Mouse (Mus musculus): Measurements from ENCODE around the gene Gstcd. TPM values are rescaled to one million over a fixed set of nuclear protein-coding genes. Genes with fewer than 3 reads are reported as not detected.

Gstcd gene
- polyA plus RNA-seq, 1 experiment: 18.7 TPM

DNA sequence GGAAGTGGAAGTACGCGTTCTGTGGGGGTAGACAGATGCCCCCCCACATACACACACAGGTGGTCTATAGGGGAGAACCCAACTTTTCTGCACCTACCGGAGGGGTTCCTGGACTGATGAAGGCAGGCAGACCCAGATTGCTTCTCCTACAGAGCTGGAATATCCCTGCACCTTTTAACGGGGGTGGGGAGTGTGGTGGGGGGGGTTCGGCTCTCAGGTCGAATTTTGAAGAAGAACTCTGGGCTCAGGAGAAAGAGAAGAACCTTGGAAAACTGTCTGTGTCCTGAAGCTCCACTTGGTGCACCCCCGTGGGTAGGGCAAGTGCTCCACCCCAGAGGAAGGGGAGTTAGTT is 141.3 kb downstream of the Gstcd start:
- Histone ChIP-seq H3K4me1 (ENCODE audit: control insufficient read depth, insufficient read depth, low read length) (peaks cover 5% of the 10 kb centered on the region; the same call in 1 of the 2 replicates), H3K27me3 (ENCODE audit: control insufficient read depth, insufficient read depth, low read length) (no peaks in the 10 kb centered on the region), H3K27ac (ENCODE audit: control insufficient read depth, insufficient read depth, low read depth, low read length) (no peak overlapping the region), H3K4me3 (ENCODE audit: control insufficient read depth, low read depth, low read length) (peak overlapping the region; percentile 23), H3K36me3 (ENCODE audit: control insufficient read depth, insufficient read depth, low read length) (no peaks in the 10 kb centered on the region)
- TF ChIP-seq CTCF (IDR thresholded peaks at IDR 0.05; ENCODE audit: control insufficient read depth, insufficient read depth, insufficient replicate concordance, low read depth, low read length) (no peak), POLR2A (IDR thresholded peaks at IDR 0.05; ENCODE audit: control insufficient read depth, low read depth, low read length) (no peak)

DNA sequence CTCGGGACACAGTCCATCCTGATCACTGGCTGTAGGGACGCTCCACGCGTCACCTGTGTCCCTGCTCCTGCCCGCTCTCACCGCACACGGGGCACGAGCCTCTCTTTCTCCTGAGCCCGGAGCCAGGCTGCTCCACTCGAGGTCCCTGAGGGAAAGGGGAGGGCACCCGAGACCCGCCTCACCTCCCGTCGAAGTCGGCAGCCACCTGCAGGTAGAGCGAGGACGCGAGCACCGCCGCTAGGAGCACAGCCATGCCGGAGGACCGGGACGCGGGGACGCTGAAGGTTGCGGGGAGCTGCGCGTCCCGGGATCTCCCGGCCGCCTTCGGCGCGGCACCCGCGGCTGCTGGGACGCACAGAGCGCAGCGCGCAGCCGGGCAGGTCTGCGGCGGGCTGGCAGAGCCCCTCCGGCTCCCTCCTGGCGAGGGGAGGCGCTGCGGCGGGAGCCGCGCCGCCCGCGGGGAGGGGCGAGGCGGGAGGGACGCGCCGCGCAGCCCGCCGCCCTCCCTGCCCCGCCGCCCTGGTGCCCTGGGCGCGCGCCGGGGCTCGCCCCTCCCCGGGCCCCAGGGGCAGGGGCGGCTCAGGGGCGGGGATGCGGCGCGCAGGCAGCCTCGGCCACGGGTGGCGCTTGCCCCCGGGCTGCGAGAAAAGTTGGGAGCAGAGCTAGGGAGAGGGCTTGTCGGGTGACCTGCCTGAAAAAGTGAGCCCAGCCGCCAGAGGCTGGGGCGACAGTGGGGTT is 141.9 kb downstream of the Gstcd start, which contains the start of gene Npnt:
Npnt (minus strand) TSS at position 501 of the 738 bp plus-strand sequence.
- Histone ChIP-seq H3K27ac (ENCODE audit: control insufficient read depth, insufficient read depth, low read depth, low read length) (no peak within 1 kb of the TSS), H3K4me1 (ENCODE audit: control insufficient read depth, insufficient read depth, low read length) (peaks cover 5% of the 10 kb centered on the region; the same call in 1 of the 2 replicates), H3K27me3 (ENCODE audit: control insufficient read depth, insufficient read depth, low read length) (no peaks in the 10 kb centered on the region), H3K36me3 (ENCODE audit: control insufficient read depth, insufficient read depth, low read length) (no peaks in the 10 kb centered on the region), H3K4me3 (ENCODE audit: control insufficient read depth, low read depth, low read length) (peak within 1 kb of the TSS; percentile 52)
- TF ChIP-seq POLR2A (IDR thresholded peaks at IDR 0.05; ENCODE audit: control insufficient read depth, low read depth, low read length): no peak
- no peak for TF ChIP-seq CTCF (IDR thresholded peaks at IDR 0.05; ENCODE audit: control insufficient read depth, insufficient read depth, insufficient replicate concordance, low read depth, low read length)

DNA sequence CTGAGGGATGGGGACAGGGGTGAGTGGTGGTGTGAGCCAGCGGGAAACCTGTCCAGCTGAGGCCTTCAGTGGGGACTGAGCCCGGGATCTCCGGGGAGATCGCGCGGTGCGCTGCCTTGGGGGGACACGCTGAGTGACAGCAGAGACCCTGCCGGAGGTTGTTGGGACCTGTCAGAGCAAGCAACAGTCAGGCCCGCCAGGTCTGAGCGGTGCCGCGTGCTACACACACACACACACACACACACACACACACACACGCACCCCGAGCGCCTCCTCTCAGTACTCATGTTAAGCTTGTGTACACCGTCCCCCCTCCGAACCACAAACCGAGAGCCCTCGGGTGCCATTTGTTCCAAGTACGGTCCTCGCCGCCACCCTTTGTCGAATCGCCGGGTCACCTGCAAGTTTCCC is 142.4 kb downstream of the Gstcd start:
- peak overlapping the region; percentile 52 for H3K4me3 ChIP-seq (ENCODE audit: control insufficient read depth, low read depth, low read length)
- H3K4me1 ChIP-seq (ENCODE audit: control insufficient read depth, insufficient read depth, low read length): peaks cover 5% of the 10 kb centered on the region; the same call in 1 of the 2 replicates
- H3K27ac ChIP-seq (ENCODE audit: control insufficient read depth, insufficient read depth, low read depth, low read length): no peak overlapping the region
- no peaks in the 10 kb centered on the region for H3K27me3 ChIP-seq (ENCODE audit: control insufficient read depth, insufficient read depth, low read length)
- no peaks in the 10 kb centered on the region for H3K36me3 ChIP-seq (ENCODE audit: control insufficient read depth, insufficient read depth, low read length)
- TF ChIP-seq POLR2A (IDR thresholded peaks at IDR 0.05; ENCODE audit: control insufficient read depth, low read depth, low read length) (no peak), CTCF (IDR thresholded peaks at IDR 0.05; ENCODE audit: control insufficient read depth, insufficient read depth, insufficient replicate concordance, low read depth, low read length) (no peak)

DNA sequence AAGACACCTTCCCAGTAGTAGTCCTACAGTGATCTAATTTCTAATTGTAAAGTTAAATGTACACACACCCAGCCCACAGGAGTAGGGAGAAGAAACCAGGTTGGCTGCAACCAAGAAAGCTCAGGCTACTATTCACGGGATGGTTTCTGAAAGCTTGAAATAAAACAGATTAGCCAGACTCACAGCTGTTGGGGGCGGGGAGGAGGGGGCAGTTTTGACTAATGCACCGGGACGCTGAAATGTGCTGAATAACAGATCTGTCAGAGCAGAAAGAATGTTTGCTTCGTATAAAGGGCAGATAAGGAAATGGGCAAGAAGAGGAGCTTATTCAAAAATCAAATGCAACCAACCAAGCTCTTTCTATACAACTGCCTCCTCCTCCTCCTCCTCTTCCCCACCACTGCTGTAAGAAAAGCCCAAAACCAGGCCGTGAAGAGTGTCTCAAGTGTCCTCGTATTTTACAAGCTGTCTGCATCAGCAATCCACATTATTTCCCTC is 143.5 kb downstream of the Gstcd start:
- H3K36me3 ChIP-seq (ENCODE audit: control insufficient read depth, insufficient read depth, low read length): no peaks in the 10 kb centered on the region
- H3K4me3 ChIP-seq (ENCODE audit: control insufficient read depth, low read depth, low read length): no peak overlapping the region
- TF ChIP-seq CTCF (IDR thresholded peaks at IDR 0.05; ENCODE audit: control insufficient read depth, insufficient read depth, insufficient replicate concordance, low read depth, low read length): no peak
- no peak for TF ChIP-seq POLR2A (IDR thresholded peaks at IDR 0.05; ENCODE audit: control insufficient read depth, low read depth, low read length)
- no peaks in the 10 kb centered on the region for H3K27me3 ChIP-seq (ENCODE audit: control insufficient read depth, insufficient read depth, low read length)
- peaks cover 5% of the 10 kb centered on the region; the same call in 1 of the 2 replicates for H3K4me1 ChIP-seq (ENCODE audit: control insufficient read depth, insufficient read depth, low read length)
- no peak overlapping the region for H3K27ac ChIP-seq (ENCODE audit: control insufficient read depth, insufficient read depth, low read depth, low read length)

DNA sequence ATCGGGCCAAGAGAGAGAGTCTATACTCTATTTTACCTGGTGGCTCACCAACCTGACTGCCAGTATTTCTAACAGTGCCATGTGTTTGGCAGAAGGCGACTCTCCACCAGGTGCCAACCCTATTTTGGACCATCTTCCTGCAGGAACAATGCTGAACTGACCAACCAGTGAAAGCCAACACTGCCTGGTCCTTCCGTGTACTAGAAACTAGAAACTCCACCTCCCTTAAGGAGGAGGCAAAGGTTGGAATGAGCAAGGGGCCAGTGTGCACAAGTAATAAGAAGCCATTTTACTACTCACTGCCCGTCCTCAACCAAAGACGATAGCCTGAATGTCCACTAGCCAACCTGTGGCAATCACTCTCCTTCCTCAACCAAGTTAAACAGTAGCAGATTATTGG is 145.7 kb downstream of the Gstcd start:
- Histone ChIP-seq H3K4me1 (ENCODE audit: control insufficient read depth, insufficient read depth, low read length) (peaks cover 5% of the 10 kb centered on the region; the same call in 1 of the 2 replicates), H3K27ac (ENCODE audit: control insufficient read depth, insufficient read depth, low read depth, low read length) (no peak overlapping the region), H3K36me3 (ENCODE audit: control insufficient read depth, insufficient read depth, low read length) (no peaks in the 10 kb centered on the region), H3K4me3 (ENCODE audit: control insufficient read depth, low read depth, low read length) (no peak overlapping the region), H3K27me3 (ENCODE audit: control insufficient read depth, insufficient read depth, low read length) (no peaks in the 10 kb centered on the region)
- TF ChIP-seq POLR2A (IDR thresholded peaks at IDR 0.05; ENCODE audit: control insufficient read depth, low read depth, low read length) (no peak), CTCF (IDR thresholded peaks at IDR 0.05; ENCODE audit: control insufficient read depth, insufficient read depth, insufficient replicate concordance, low read depth, low read length) (no peak)

DNA sequence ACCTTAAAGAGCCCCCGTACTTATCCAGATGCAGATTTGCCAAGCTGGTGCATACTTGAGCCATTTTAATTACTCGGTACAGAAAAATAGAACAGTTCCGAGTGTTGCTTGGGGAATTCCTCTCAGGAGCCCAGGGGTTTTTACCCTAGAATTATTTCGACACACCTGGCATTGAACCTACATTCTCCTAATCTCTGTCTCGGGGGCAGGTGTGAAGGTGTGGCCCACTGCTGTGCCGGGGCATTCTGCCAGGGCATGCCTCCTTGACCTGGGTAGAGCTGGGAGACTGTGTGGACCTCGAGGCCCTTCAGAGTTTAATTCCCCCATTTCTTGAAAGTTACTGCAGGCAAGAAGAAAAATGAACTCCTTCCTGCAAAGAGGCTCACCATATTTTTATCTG is 146.2 kb downstream of the Gstcd start:
- Histone ChIP-seq H3K36me3 (ENCODE audit: control insufficient read depth, insufficient read depth, low read length) (no peaks in the 10 kb centered on the region), H3K4me1 (ENCODE audit: control insufficient read depth, insufficient read depth, low read length) (peaks cover 5% of the 10 kb centered on the region; the same call in 1 of the 2 replicates), H3K27ac (ENCODE audit: control insufficient read depth, insufficient read depth, low read depth, low read length) (no peak overlapping the region)

DNA sequence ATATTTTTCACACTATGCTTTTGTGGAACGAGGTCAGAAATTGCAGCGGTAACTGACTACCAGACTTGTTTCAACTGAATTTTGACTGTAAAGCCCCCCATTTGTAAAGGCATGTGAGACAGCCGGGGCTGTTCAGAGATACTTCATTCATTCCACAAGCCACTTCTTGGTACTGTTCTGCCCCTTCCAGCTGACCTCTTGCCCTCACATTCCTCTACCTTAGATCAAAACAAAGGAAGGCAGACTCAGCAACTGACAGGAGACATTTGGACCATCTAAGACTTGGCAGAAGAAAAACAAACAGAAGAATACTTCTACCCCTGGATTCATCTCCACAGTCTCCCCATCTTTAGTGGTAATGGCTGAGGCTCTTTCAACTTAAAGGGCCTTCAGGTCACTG is 147.2 kb downstream of the Gstcd start:
- Histone ChIP-seq H3K4me1 (ENCODE audit: control insufficient read depth, insufficient read depth, low read length) (peaks cover 3% of the 10 kb centered on the region; the same call in 1 of the 2 replicates), H3K27ac (ENCODE audit: control insufficient read depth, insufficient read depth, low read depth, low read length) (no peak overlapping the region), H3K4me3 (ENCODE audit: control insufficient read depth, low read depth, low read length) (no peak overlapping the region), H3K36me3 (ENCODE audit: control insufficient read depth, insufficient read depth, low read length) (no peaks in the 10 kb centered on the region), H3K27me3 (ENCODE audit: control insufficient read depth, insufficient read depth, low read length) (no peaks in the 10 kb centered on the region)
- no peak for TF ChIP-seq POLR2A (IDR thresholded peaks at IDR 0.05; ENCODE audit: control insufficient read depth, low read depth, low read length)
- no peak for TF ChIP-seq CTCF (IDR thresholded peaks at IDR 0.05; ENCODE audit: control insufficient read depth, insufficient read depth, insufficient replicate concordance, low read depth, low read length)

More for the DNA sequence above, 146.2 kb downstream of the Gstcd start:
- no peak overlapping the region for H3K4me3 ChIP-seq (ENCODE audit: control insufficient read depth, low read depth, low read length)
- no peaks in the 10 kb centered on the region for H3K27me3 ChIP-seq (ENCODE audit: control insufficient read depth, insufficient read depth, low read length)
- TF ChIP-seq POLR2A (IDR thresholded peaks at IDR 0.05; ENCODE audit: control insufficient read depth, low read depth, low read length): no peak
- no peak for TF ChIP-seq CTCF (IDR thresholded peaks at IDR 0.05; ENCODE audit: control insufficient read depth, insufficient read depth, insufficient replicate concordance, low read depth, low read length)

Measured in testis, adult 2 months (tissue).